Mouse (Mus musculus): ENCODE measurements at regions not wholly inside any gene's neighbourhood (a gene's known extent, or its start where the extent isn't known, plus 50 kb on each side); places are given as distances from the start of the nearest gene placed in this dataset.

DNA sequence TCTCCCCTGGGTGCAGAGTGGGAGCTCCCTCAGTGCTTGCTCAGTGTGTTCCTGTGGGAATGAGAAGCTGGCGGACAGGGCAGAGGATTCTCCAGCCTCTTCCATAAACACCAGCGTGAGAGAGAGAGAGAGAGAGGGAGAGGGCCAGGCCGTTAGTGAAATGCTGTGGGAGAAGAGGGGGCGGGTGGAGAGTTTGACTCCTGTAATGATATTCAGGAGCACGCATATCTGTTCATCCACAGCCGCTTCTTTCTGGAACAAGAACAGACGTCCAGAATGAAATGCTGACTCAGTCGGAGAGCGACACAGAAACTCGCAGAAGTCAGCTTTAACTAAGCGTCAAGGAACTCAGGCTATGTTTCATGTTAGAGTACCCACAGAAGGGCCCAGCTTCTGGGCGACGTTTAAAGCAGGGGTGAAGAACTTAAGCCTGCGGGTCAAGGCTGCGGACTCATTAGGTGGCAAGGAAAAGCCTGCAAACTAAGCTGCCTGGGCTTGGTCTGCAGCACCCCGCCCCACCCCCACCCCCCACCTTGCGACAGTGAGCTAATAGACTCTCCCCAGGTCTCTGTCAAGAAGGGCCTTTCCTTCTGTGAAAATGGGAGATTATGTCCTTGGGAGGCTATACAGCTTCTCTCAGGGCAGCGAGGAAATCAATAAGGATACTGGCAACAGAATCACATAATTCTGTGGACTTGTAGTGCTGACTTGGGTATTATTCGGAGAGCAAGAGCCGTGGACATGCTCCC, 243.0 kb downstream of the Stim2 start:
- no peak for TF ChIP-seq POLR2A (IDR thresholded peaks at IDR 0.05; ENCODE audit: extremely low read depth, insufficient read depth, low read length)
- no peak for TF ChIP-seq CTCF (IDR thresholded peaks at IDR 0.05; ENCODE audit: low read depth, low read length)
